Mouse (Mus musculus): Measurements from ENCODE around the gene Angpt4.

The Angpt4 gene

GRCm38 (mm10) chr2:151910919-151911500 is at the start of gene Angpt4:
Angpt4 (plus strand) TSS chr2:151911210.
- DNase-seq (ENCODE audit: low read depth, low spot score): no peak

GRCm38 (mm10) chr2:151862257-151862810 is 48.7 kb upstream of the Angpt4 start:
- no peak for DNase-seq (ENCODE audit: low read depth, low spot score)

GRCm38 (mm10) chr2:151864941-151865340 is 46.1 kb upstream of the Angpt4 start:
- no peak for DNase-seq (ENCODE audit: low read depth, low spot score)

- peak; percentile 72 for DNase-seq (ENCODE audit: low read depth, low spot score)
Measured at GRCm38 (mm10) chr2:151866487-151866886, 44.5 kb upstream of the Angpt4 start.

- DNase-seq (ENCODE audit: low read depth, low spot score): no peak
Measured at GRCm38 (mm10) chr2:151868196-151868595, 42.8 kb upstream of the Angpt4 start.

- peak; percentile 21 for DNase-seq (ENCODE audit: low read depth, low spot score)
Measured at GRCm38 (mm10) chr2:151874551-151874950, 36.5 kb upstream of the Angpt4 start.

GRCm38 (mm10) chr2:151876012-151876485 is 35.0 kb upstream of the Angpt4 start:
- DNase-seq (ENCODE audit: low read depth, low spot score): peak; percentile 71

GRCm38 (mm10) chr2:151878645-151879044 is 32.4 kb upstream of the Angpt4 start:
- no peak for DNase-seq (ENCODE audit: low read depth, low spot score)

GRCm38 (mm10) chr2:151879760-151880159 is 31.2 kb upstream of the Angpt4 start:
- no peak for DNase-seq (ENCODE audit: low read depth, low spot score)

GRCm38 (mm10) chr2:151891031-151891430 is 20.0 kb upstream of the Angpt4 start:
- DNase-seq (ENCODE audit: low read depth, low spot score): no peak

GRCm38 (mm10) chr2:151893122-151893774 is 17.8 kb upstream of the Angpt4 start:
- DNase-seq (ENCODE audit: low read depth, low spot score): no peak

GRCm38 (mm10) chr2:151894209-151894980 is 16.6 kb upstream of the Angpt4 start:
- DNase-seq (ENCODE audit: low read depth, low spot score): peak; percentile 31

GRCm38 (mm10) chr2:151895911-151896310 is 15.1 kb upstream of the Angpt4 start:
- DNase-seq (ENCODE audit: low read depth, low spot score): no peak

- no peak for DNase-seq (ENCODE audit: low read depth, low spot score)
Measured at GRCm38 (mm10) chr2:151898106-151898505, 12.9 kb upstream of the Angpt4 start.

GRCm38 (mm10) chr2:151900845-151901244 is 10.2 kb upstream of the Angpt4 start:
- DNase-seq (ENCODE audit: low read depth, low spot score): no peak

- DNase-seq (ENCODE audit: low read depth, low spot score): no peak
Measured at GRCm38 (mm10) chr2:151903267-151903666, 7.7 kb upstream of the Angpt4 start.

GRCm38 (mm10) chr2:151903933-151904332 is 7.1 kb upstream of the Angpt4 start:
- no peak for DNase-seq (ENCODE audit: low read depth, low spot score)

- no peak for DNase-seq (ENCODE audit: low read depth, low spot score)
Measured at GRCm38 (mm10) chr2:151904636-151905035, 6.4 kb upstream of the Angpt4 start.

GRCm38 (mm10) chr2:151907020-151907419 is 4.0 kb upstream of the Angpt4 start:
- DNase-seq (ENCODE audit: low read depth, low spot score): no peak

GRCm38 (mm10) chr2:151909386-151909785 is 1.6 kb upstream of the Angpt4 start:
- no peak for DNase-seq (ENCODE audit: low read depth, low spot score)

GRCm38 (mm10) chr2:151910498-151910897 is 512 bp upstream of the Angpt4 start:
- no peak for DNase-seq (ENCODE audit: low read depth, low spot score)

GRCm38 (mm10) chr2:151911751-151912150 is 741 bp downstream of the Angpt4 start:
- DNase-seq (ENCODE audit: low read depth, low spot score): no peak

Data from forelimb bud, embryonic 11.5 days (tissue).